Mouse (Mus musculus) heart, embryonic 12.5 days (tissue): Measurements from ENCODE around the gene Manbal. TPM values are rescaled to one million over a fixed set of nuclear protein-coding genes. Genes with fewer than 3 reads are reported as not detected.

Source experiments
- ATAC-seq: fragments of 200-750 bp; cut with Nextera tagmentation; 2 replicates; pipeline ENCODE4 v1.8.0; 2017; ENCODE audit warnings: moderate TSS enrichment, moderate library complexity; ENCODE audit not compliant: insufficient number of reproducible peaks, low FRiP score
- H3K27ac ChIP-seq: fragments of 300-500 bp; sonication (generic); 2 replicates; pipeline ENCODE4 v1.5.1; 2016; ENCODE audit warnings: mild to moderate bottlenecking, moderate library complexity; ENCODE audit not compliant: poor library complexity, severe bottlenecking
- H3K27me3 ChIP-seq: fragments of 300-500 bp; sonication (generic); replicated peaks from 2 replicates; pipeline ENCODE4 v1.6.1; 2016; ENCODE audit warnings: mild to moderate bottlenecking, moderate library complexity
- H3K36me3 ChIP-seq: fragments of 300-500 bp; sonication (generic); 2 replicates; pipeline ENCODE4 v1.6.1; 2016; ENCODE audit warnings: mild to moderate bottlenecking, moderate library complexity
- H3K4me1 ChIP-seq: fragments of 300-500 bp; sonication (generic); replicated peaks from 2 replicates; pipeline ENCODE4 v1.6.1; 2016; ENCODE audit warnings: mild to moderate bottlenecking
- H3K4me2 ChIP-seq: fragments of 300-500 bp; sonication (generic); 2 replicates; pipeline ENCODE4 v1.6.1; 2016; ENCODE audit warnings: mild to moderate bottlenecking, moderate library complexity
- H3K4me3 ChIP-seq: fragments of 300-500 bp; sonication (generic); 2 replicates; pipeline ENCODE4 v1.5.1; 2016; ENCODE audit warnings: mild to moderate bottlenecking
- H3K9ac ChIP-seq: fragments of 300-500 bp; sonication (generic); 2 replicates; pipeline ENCODE4 v1.6.1; 2016; ENCODE audit warnings: mild to moderate bottlenecking, moderate library complexity
- H3K9me3 ChIP-seq: fragments of 300-500 bp; sonication (generic); replicated peaks from 2 replicates; pipeline ENCODE4 v1.6.1; 2016; ENCODE audit warnings: mild to moderate bottlenecking, moderate library complexity
- WGBS: fragments of 180-500 bp; shearing (Covaris S2); methylation state at CpG from one replicate; pipeline ENCODE4 v1.1.7; 2016; 5-methylcytosine and 5-hydroxymethylcytosine counted together
- polyA plus RNA-seq: library from polyadenylated mRNA; unstranded; fragments of >200 nt; fragmentation: Nextera tagmentation; extraction: Ambion mirVana; gene quantifications from 2 replicates; pipeline ENCODE4 v1.2.1, GENCODE M21; 2016

The Manbal gene
- polyA plus RNA-seq, 1 experiment from 2014 or later = 56.4 TPM

- H3K27ac ChIP-seq = peak overlapping the region; percentile 46; the same call in 1 of the 2 replicates
- H3K9me3 ChIP-seq = no peaks in the 10 kb centered on the region
- H3K4me2 ChIP-seq = peak overlapping the region; percentile 17; the same call in 1 of the 2 replicates
- no peak overlapping the region for H3K4me3 ChIP-seq
- H3K27me3 ChIP-seq = no peaks in the 10 kb centered on the region
- 9% methylated on average over 6 of the region's 6 CpGs for WGBS
- peak; percentile 54 for ATAC-seq
- peak overlapping the region; percentile 25; the same call in 1 of the 2 replicates for H3K9ac ChIP-seq
- peaks cover 62% of the 10 kb centered on the region for H3K4me1 ChIP-seq
- peaks cover 22% of the 10 kb centered on the region; the same call in 1 of the 2 replicates for H3K36me3 ChIP-seq
Observed at GRCm38 (mm10) chr2:157434497-157434896, 67.1 kb downstream of the Manbal start.

DNA sequence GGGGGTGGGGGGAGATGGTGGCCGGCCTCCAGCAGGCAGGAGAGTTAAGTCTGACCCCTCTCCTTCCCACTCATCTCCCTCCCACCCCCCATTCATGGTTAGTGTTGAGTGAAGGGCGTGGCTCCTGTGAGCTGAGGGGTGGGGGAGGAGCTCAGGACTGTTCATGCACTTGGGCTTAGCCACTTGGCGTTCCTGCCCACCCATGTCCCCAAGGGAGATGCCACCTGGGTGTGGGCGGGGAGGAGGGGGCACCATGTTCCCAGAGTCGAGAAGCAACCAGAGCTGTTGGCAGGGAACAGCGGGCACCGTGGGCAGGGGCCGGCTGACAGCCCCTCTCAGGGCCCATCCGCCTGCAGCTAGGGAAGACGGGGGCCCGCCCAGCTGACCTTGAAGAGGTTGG is 69.1 kb downstream of the Manbal start:
- H3K27me3 ChIP-seq = no peaks in the 10 kb centered on the region
- peaks cover 38% of the 10 kb centered on the region for H3K36me3 ChIP-seq
- H3K9me3 ChIP-seq = peaks cover 4% of the 10 kb centered on the region; the same call in 1 of the 2 replicates
- H3K9ac ChIP-seq = no peak overlapping the region
- peaks cover 49% of the 10 kb centered on the region for H3K4me1 ChIP-seq
- no peak overlapping the region for H3K4me2 ChIP-seq
- no peak for ATAC-seq
- WGBS = 72% methylated on average over 11 of the region's 11 CpGs
- no peak overlapping the region for H3K4me3 ChIP-seq
- H3K27ac ChIP-seq = no peak overlapping the region

GRCm38 (mm10) chr2:157437123-157437522 is 69.7 kb downstream of the Manbal start:
- Histone ChIP-seq H3K4me1 (peaks cover 43% of the 10 kb centered on the region), H3K36me3 (peaks cover 40% of the 10 kb centered on the region), H3K27me3 (no peaks in the 10 kb centered on the region), H3K27ac (no peak overlapping the region), H3K9me3 (peaks cover 4% of the 10 kb centered on the region; the same call in 1 of the 2 replicates), H3K4me3 (no peak overlapping the region), H3K9ac (no peak overlapping the region), H3K4me2 (no peak overlapping the region)
- ATAC-seq = no peak
- 80% methylated on average over 3 of the region's 3 CpGs for WGBS

- H3K9me3 ChIP-seq = peaks cover 4% of the 10 kb centered on the region; the same call in 1 of the 2 replicates
- no peak overlapping the region for H3K4me3 ChIP-seq
- H3K4me2 ChIP-seq = no peak overlapping the region
- ATAC-seq = no peak
- H3K27ac ChIP-seq = no peak overlapping the region
- WGBS = 89% methylated on average over 1 of the region's 1 CpGs
- H3K36me3 ChIP-seq = peaks cover 52% of the 10 kb centered on the region
- no peaks in the 10 kb centered on the region for H3K27me3 ChIP-seq
- H3K9ac ChIP-seq = no peak overlapping the region
- H3K4me1 ChIP-seq = peaks cover 4% of the 10 kb centered on the region
Observed at GRCm38 (mm10) chr2:157441363-157441762, 74.0 kb downstream of the Manbal start.

Other genes with a start within 250 kb of the Manbal start
- gene Samhd1, start 232.3 kb upstream of the Manbal start, polyA plus RNA-seq = 17.2 and 18.0 TPM in 2 replicates
- gene Rbl1, start 163.1 kb upstream of the Manbal start, polyA plus RNA-seq = 20.7 and 21.4 TPM in 2 replicates
- gene Rpn2, start 88.6 kb upstream of the Manbal start, polyA plus RNA-seq = 202 and 207 TPM in 2 replicates
- gene Mroh8, start 88.0 kb upstream of the Manbal start, polyA plus RNA-seq = 0.22 and 0.46 TPM in 2 replicates
- not detected in 2 replicates for gene Ghrh, start 20.1 kb upstream of the Manbal start, polyA plus RNA-seq
- gene Src, start 50.9 kb downstream of the Manbal start, polyA plus RNA-seq = 10.9 and 13.4 TPM in 2 replicates
- gene Nnat, start 192.5 kb downstream of the Manbal start, polyA plus RNA-seq = 169 and 173 TPM in 2 replicates
- gene Blcap, start 203.7 kb downstream of the Manbal start, polyA plus RNA-seq = 35.9 and 37.0 TPM in 2 replicates